Mouse (Mus musculus) myocyte (in vitro differentiated cells): ENCODE measurements at regions not wholly inside any gene's neighbourhood (a gene's known extent, or its start where the extent isn't known, plus 50 kb on each side); places are given as distances from the start of the nearest gene placed in this dataset.

Source experiments
- H3K27me3 ChIP-seq: one replicate; pipeline ENCODE4 v1.6.1; 2011; ENCODE audit not compliant: control insufficient read depth, insufficient read depth, insufficient read length
- H3K36me3 ChIP-seq: one replicate; pipeline ENCODE4 v1.6.1; 2011; ENCODE audit not compliant: control insufficient read depth, insufficient read depth
- H3K4me2 ChIP-seq: one replicate; pipeline ENCODE4 v1.6.1; 2011; ENCODE audit warnings: low read depth, control low read depth
- H3K4me3 ChIP-seq: one replicate; pipeline ENCODE4 v1.5.1; 2011; ENCODE audit warnings: mild to moderate bottlenecking, control low read depth, moderate library complexity
- H3K79me2 ChIP-seq: one replicate; pipeline ENCODE4 v1.6.1; 2011; ENCODE audit not compliant: control insufficient read depth, insufficient read depth
- H3ac ChIP-seq: one replicate; pipeline ENCODE4 v1.6.1; 2011; ENCODE audit not compliant: control insufficient read depth, insufficient read length
- CEBPB ChIP-seq: IDR thresholded peaks from 2 replicates; pipeline ENCODE4 v1.6.1; 2011; ENCODE audit warnings: mild to moderate bottlenecking, moderate library complexity; ENCODE audit not compliant: poor library complexity, insufficient read depth, severe bottlenecking
- E2F4 ChIP-seq: IDR thresholded peaks from one replicate; pipeline ENCODE4 v1.6.1; 2011; ENCODE audit warnings: mild to moderate bottlenecking, control low read depth, moderate library complexity; ENCODE audit not compliant: insufficient read depth
- MAX ChIP-seq: IDR thresholded peaks from one replicate; pipeline ENCODE4 v1.6.1; 2011; ENCODE audit warnings: low read depth, mild to moderate bottlenecking, control low read depth
- MYOD1 ChIP-seq, 3 experiments: IDR thresholded peaks; one replicate each; pipeline ENCODE4 v1.6.1; 2011; ENCODE audit warnings: control low read depth in 2 of 3, low read depth in 2 of 3, mild to moderate bottlenecking in 2 of 3, moderate library complexity in 1 of 3; ENCODE audit not compliant: insufficient read length in 2 of 3, control insufficient read depth in 1 of 3
- MYOG ChIP-seq, 3 experiments: IDR thresholded peaks; one replicate each; pipeline ENCODE4 v1.6.1; 2011; ENCODE audit warnings: control low read depth in 2 of 3, low read depth in 2 of 3, mild to moderate bottlenecking in 2 of 3; ENCODE audit not compliant: insufficient read length in 2 of 3, control insufficient read depth in 1 of 3, insufficient read depth in 1 of 3
- POLR2A ChIP-seq: IDR thresholded peaks from one replicate; pipeline ENCODE4 v1.6.1; 2011; ENCODE audit warnings: low read depth, mild to moderate bottlenecking, control low read depth, moderate library complexity; ENCODE audit not compliant: insufficient read length
- POLR2AphosphoS2 ChIP-seq: IDR thresholded peaks from one replicate; pipeline ENCODE4 v1.6.1; 2011; ENCODE audit warnings: low read depth, control low read depth; ENCODE audit not compliant: insufficient read length
- REST ChIP-seq: IDR thresholded peaks from one replicate; pipeline ENCODE4 v1.6.1; 2011; ENCODE audit warnings: mild to moderate bottlenecking, control low read depth, moderate library complexity; ENCODE audit not compliant: insufficient read depth, insufficient read length
- SRF ChIP-seq: IDR thresholded peaks from one replicate; pipeline ENCODE4 v1.6.1; 2011; ENCODE audit warnings: low read depth; ENCODE audit not compliant: control insufficient read depth, insufficient read length
- TCF12 ChIP-seq: IDR thresholded peaks from one replicate; pipeline ENCODE4 v1.6.1; 2011; ENCODE audit warnings: mild to moderate bottlenecking, control low read depth; ENCODE audit not compliant: poor library complexity, insufficient read depth, severe bottlenecking
- TCF3 ChIP-seq: IDR thresholded peaks from one replicate; pipeline ENCODE4 v1.6.1; 2011; ENCODE audit warnings: low read depth, control low read depth; ENCODE audit not compliant: insufficient read length
- USF1 ChIP-seq: IDR thresholded peaks from one replicate; pipeline ENCODE4 v1.6.1; 2011; ENCODE audit warnings: low read depth, mild to moderate bottlenecking, control low read depth, moderate library complexity

- H3K79me2 ChIP-seq: no peaks in the 10 kb centered on the region
- peak overlapping the region; percentile 35 for H3K4me2 ChIP-seq
- no peaks in the 10 kb centered on the region for H3K36me3 ChIP-seq
- TF ChIP-seq TCF3 (no peak), E2F4 (no peak), POLR2AphosphoS2 (no peak), REST (no peak), POLR2A (no peak), TCF12 (no peak), USF1 (no peak), MYOD1 (IDR thresholded peaks at IDR 0.05; ENCODE audit: control insufficient read depth in 1 of 3, insufficient read length in 2 of 3, low read depth in 2 of 3) (no peak), MAX (no peak), CEBPB (no peak)
- no peaks in the 10 kb centered on the region for H3K27me3 ChIP-seq
- H3ac ChIP-seq: no peak overlapping the region
- H3K4me3 ChIP-seq: no peak overlapping the region
Observed at GRCm38 (mm10) chr2:117678650-117679049, 335.8 kb upstream of the Rasgrp1 start.

- Histone ChIP-seq H3K4me3 (no peak overlapping the region), H3K79me2 (no peaks in the 10 kb centered on the region), H3K36me3 (no peaks in the 10 kb centered on the region), H3ac (no peak overlapping the region), H3K27me3 (no peaks in the 10 kb centered on the region), H3K4me2 (no peak overlapping the region)
- TF ChIP-seq MYOG (IDR thresholded peaks at IDR 0.05; ENCODE audit: control insufficient read depth in 1 of 3, insufficient read depth in 1 of 3, insufficient read length in 2 of 3, low read depth in 2 of 3) (no peak), TCF12 (no peak), MAX (no peak), POLR2AphosphoS2 (no peak), REST (no peak), USF1 (no peak), SRF (no peak), MYOD1 (IDR thresholded peaks at IDR 0.05; ENCODE audit: control insufficient read depth in 1 of 3, insufficient read length in 2 of 3, low read depth in 2 of 3) (no peak), TCF3 (no peak), E2F4 (no peak), POLR2A (no peak), CEBPB (no peak)
Observed at GRCm38 (mm10) chr2:117685836-117686453, 343.1 kb upstream of the Rasgrp1 start.

GRCm38 (mm10) chr2:117693537-117693936, 350.7 kb upstream of the Rasgrp1 start:
- Histone ChIP-seq H3K4me2 (no peak overlapping the region), H3K27me3 (no peaks in the 10 kb centered on the region), H3K36me3 (no peaks in the 10 kb centered on the region), H3K4me3 (no peak overlapping the region), H3ac (no peak overlapping the region), H3K79me2 (no peaks in the 10 kb centered on the region)
- TF ChIP-seq USF1: peak; percentile 35
- TF ChIP-seq CEBPB: peak; percentile 68; the same call in 1 of the 2 replicates
- no peak for TF ChIP-seq MYOG (IDR thresholded peaks at IDR 0.05; ENCODE audit: control insufficient read depth in 1 of 3, insufficient read depth in 1 of 3, insufficient read length in 2 of 3, low read depth in 2 of 3)
- no peak for TF ChIP-seq MYOD1 (IDR thresholded peaks at IDR 0.05; ENCODE audit: control insufficient read depth in 1 of 3, insufficient read length in 2 of 3, low read depth in 2 of 3)
- no peak for TF ChIP-seq POLR2A
- TF ChIP-seq POLR2AphosphoS2: no peak
- TF ChIP-seq MAX: no peak
- no peak for TF ChIP-seq E2F4
- TF ChIP-seq TCF12: no peak
- TF ChIP-seq TCF3: no peak
- TF ChIP-seq REST: no peak
- no peak for TF ChIP-seq SRF

- H3K4me2 ChIP-seq: peak overlapping the region; percentile 21
- TF ChIP-seq MAX (no peak), MYOG (IDR thresholded peaks at IDR 0.05; ENCODE audit: control insufficient read depth in 1 of 3, insufficient read depth in 1 of 3, insufficient read length in 2 of 3, low read depth in 2 of 3) (no peak)
- H3ac ChIP-seq: no peak overlapping the region
- H3K79me2 ChIP-seq: no peaks in the 10 kb centered on the region
- no peak overlapping the region for H3K4me3 ChIP-seq
- no peaks in the 10 kb centered on the region for H3K27me3 ChIP-seq
- H3K36me3 ChIP-seq: no peaks in the 10 kb centered on the region
Observed at GRCm38 (mm10) chr2:117710173-117710813, 367.5 kb upstream of the Rasgrp1 start.

- Histone ChIP-seq H3K79me2 (no peaks in the 10 kb centered on the region), H3ac (no peak overlapping the region), H3K4me3 (no peak overlapping the region), H3K36me3 (no peaks in the 10 kb centered on the region), H3K4me2 (no peak overlapping the region), H3K27me3 (no peaks in the 10 kb centered on the region)
- TF ChIP-seq POLR2A (no peak), CEBPB (no peak), TCF3 (no peak), SRF (no peak), E2F4 (no peak), MYOG (IDR thresholded peaks at IDR 0.05; ENCODE audit: control insufficient read depth in 1 of 3, insufficient read depth in 1 of 3, insufficient read length in 2 of 3, low read depth in 2 of 3) (no peak), REST (no peak), MYOD1 (IDR thresholded peaks at IDR 0.05; ENCODE audit: control insufficient read depth in 1 of 3, insufficient read length in 2 of 3, low read depth in 2 of 3) (no peak), POLR2AphosphoS2 (no peak), MAX (no peak), USF1 (no peak), TCF12 (no peak)
Observed at GRCm38 (mm10) chr2:117724066-117724465, 381.3 kb upstream of the Rasgrp1 start.
